Mouse (Mus musculus) G1E (cell line): Measurements from ENCODE around the gene Ace2. TPM values are rescaled to one million over a fixed set of nuclear protein-coding genes. Genes with fewer than 3 reads are reported as not detected.

Source experiments
- ATAC-seq: 2 replicates; pipeline ENCODE4 v1.8.0; 2016; ENCODE audit warnings: mild to moderate bottlenecking; ENCODE audit not compliant: insufficient number of reproducible peaks, poor library complexity, low FRiP score, severe bottlenecking; ENCODE audit errors: extremely low read depth
- DNase-seq: peaks from one replicate; pipeline ENCODE4 v3.0.0; 2012; ENCODE audit warnings: low spot score
- H3K27me3 ChIP-seq: 2 replicates; pipeline ENCODE4 v1.6.1; 2012; ENCODE audit warnings: mild to moderate bottlenecking, low read length, inconsistent platforms; ENCODE audit not compliant: insufficient read depth
- H3K36me3 ChIP-seq: replicated peaks from 2 replicates; pipeline ENCODE3; 2012; ENCODE audit warnings: mild to moderate bottlenecking, inconsistent platforms
- H3K4me1 ChIP-seq: 2 replicates; pipeline ENCODE4 v1.6.1; 2012; ENCODE audit warnings: low read depth, low read length, inconsistent platforms, mixed read lengths; ENCODE audit not compliant: insufficient read depth
- H3K4me3 ChIP-seq: 2 replicates; pipeline ENCODE4 v1.5.1; 2012; ENCODE audit warnings: low read depth, mild to moderate bottlenecking, inconsistent platforms, low read length, moderate library complexity, mixed read lengths
- H3K9me3 ChIP-seq: replicated peaks from 2 replicates; pipeline ENCODE4 v1.6.1; 2012; ENCODE audit warnings: inconsistent platforms
- CTCF ChIP-seq: IDR thresholded peaks from 2 replicates; pipeline ENCODE4 v1.5.1; 2012; ENCODE audit warnings: low read depth, low read length, inconsistent platforms, mixed read lengths
- GATA1 ChIP-seq: IDR thresholded peaks from 2 replicates; pipeline ENCODE4 v1.6.1; 2012; ENCODE audit warnings: borderline replicate concordance, low read length, inconsistent platforms, mixed read lengths
- GATA2 ChIP-seq: IDR thresholded peaks from 2 replicates; pipeline ENCODE4 v1.6.1; 2012; ENCODE audit warnings: low read depth, low read length, inconsistent platforms, borderline replicate concordance
- POLR2AphosphoS5 ChIP-seq: IDR thresholded peaks from 2 replicates; pipeline ENCODE4 v1.6.1; 2012; ENCODE audit warnings: low read depth, low read length, inconsistent platforms; ENCODE audit not compliant: insufficient replicate concordance
- TAL1 ChIP-seq: conservative IDR thresholded peaks from 2 replicates; pipeline ENCODE4 v1.6.1; 2012; ENCODE audit warnings: low read depth, low read length, inconsistent platforms, mixed read lengths
- polyA plus RNA-seq: library from polyadenylated mRNA; stranded (reverse); fragments of >175 nt; gene quantifications from 2 replicates; pipeline ENCODE4 v1.2.3, GENCODE M21; 2012
- total RNA-seq, 2 experiments: library from RNA; stranded (forward) in 1 of 2; stranded (reverse) in 1 of 2; fragments of 200-1000 nt in 1 of 2; fragments of >200 nt in 1 of 2; fragmentation: Nextera tagmentation in 1 of 2; gene quantifications; 2 replicates each; pipeline ENCODE4 v1.2.3; 2014 to 2017

Gene Ace2
- total and polyA plus RNA-seq, 3 experiments, result 0.05 TPM; not detected in 2

DNA sequence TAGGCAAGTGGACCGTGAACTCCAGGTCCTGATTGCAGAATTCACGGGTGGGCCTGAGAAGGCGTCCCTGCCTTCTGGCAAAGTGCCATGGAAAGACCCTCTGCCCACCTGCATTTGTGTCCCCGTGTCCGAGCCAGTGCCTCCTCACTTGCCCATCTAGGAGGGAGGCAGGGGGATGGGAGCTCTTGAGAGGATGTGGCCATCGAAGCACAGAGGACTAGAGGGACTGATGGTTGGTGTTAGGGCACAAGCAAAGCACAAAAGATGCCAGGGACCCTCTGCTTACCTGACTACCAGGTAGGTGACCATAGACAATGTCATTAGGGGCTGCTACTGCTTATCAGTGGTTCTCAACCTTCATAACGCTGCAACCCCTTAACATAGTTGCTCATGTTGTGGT is 36.9 kb upstream of the Ace2 start:
- no peak for ATAC-seq
- Histone ChIP-seq H3K4me3 (peak overlapping the region; percentile 9; the same call in 1 of the 2 replicates), H3K27me3 (no peaks in the 10 kb centered on the region), H3K4me1 (peaks cover 24% of the 10 kb centered on the region), H3K9me3 (no peaks in the 10 kb centered on the region), H3K36me3 (no peaks in the 10 kb centered on the region)
- DNase-seq, result no peak
- TF ChIP-seq GATA1, result no peak

GRCm38 (mm10) chrX:164102656-164103055 is 36.5 kb upstream of the Ace2 start:
- DNase-seq, result no peak
- ATAC-seq, result peak; percentile 54; the same call in 1 of the 2 replicates
- H3K36me3 ChIP-seq, result no peaks in the 10 kb centered on the region
- no peaks in the 10 kb centered on the region for H3K27me3 ChIP-seq
- H3K4me3 ChIP-seq, result no peak overlapping the region
- TF ChIP-seq GATA2 (no peak), CTCF (no peak), POLR2AphosphoS5 (no peak), TAL1 (0 out of 2 replicates have a peak, but pooled peaks have one; percentile 12)
- no peaks in the 10 kb centered on the region for H3K9me3 ChIP-seq
- H3K4me1 ChIP-seq, result peaks cover 21% of the 10 kb centered on the region

DNA sequence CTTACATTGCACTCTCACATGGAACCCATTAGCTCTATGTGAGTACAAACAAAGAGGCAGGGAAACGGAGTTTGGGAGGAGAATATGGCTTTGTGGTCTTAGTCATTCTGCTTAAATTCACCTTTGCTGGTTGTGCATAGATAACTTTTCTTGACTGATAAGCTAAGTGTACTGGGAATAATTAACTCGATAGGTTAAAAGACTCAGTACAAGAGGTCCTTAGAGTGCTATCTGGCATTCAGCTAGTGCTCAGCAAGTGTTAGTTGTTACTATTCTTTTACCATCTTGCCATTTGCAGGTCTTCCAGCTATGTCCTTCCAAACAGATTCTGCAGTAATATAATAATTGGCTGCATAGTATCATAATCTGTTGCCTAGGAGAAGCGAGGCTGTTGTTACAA is 28.0 kb upstream of the Ace2 start:
- no peak for DNase-seq
- Histone ChIP-seq H3K9me3 (no peaks in the 10 kb centered on the region), H3K4me1 (peaks cover 8% of the 10 kb centered on the region), H3K4me3 (no peak overlapping the region), H3K27me3 (no peaks in the 10 kb centered on the region), H3K36me3 (no peaks in the 10 kb centered on the region)
- no peak for ATAC-seq
- TF ChIP-seq GATA2 (no peak), TAL1 (no peak), POLR2AphosphoS5 (no peak), GATA1 (no peak), CTCF (no peak)

GRCm38 (mm10) chrX:164113744-164114143 is 25.4 kb upstream of the Ace2 start:
- H3K27me3 ChIP-seq, result no peaks in the 10 kb centered on the region
- H3K36me3 ChIP-seq, result no peaks in the 10 kb centered on the region
- peaks cover 8% of the 10 kb centered on the region for H3K4me1 ChIP-seq
- DNase-seq (no peak), ATAC-seq (no peak)
- H3K4me3 ChIP-seq, result no peak overlapping the region
- TF ChIP-seq CTCF (no peak), TAL1 (no peak), GATA1 (no peak), GATA2 (no peak), POLR2AphosphoS5 (no peak)
- H3K9me3 ChIP-seq, result no peaks in the 10 kb centered on the region

GRCm38 (mm10) chrX:164123942-164124341 is 15.2 kb upstream of the Ace2 start:
- Histone ChIP-seq H3K4me3 (no peak overlapping the region), H3K9me3 (no peaks in the 10 kb centered on the region), H3K4me1 (0 out of 2 replicates have a peak, but pooled peaks cover 2% of the 10 kb centered on the region), H3K36me3 (no peaks in the 10 kb centered on the region), H3K27me3 (no peaks in the 10 kb centered on the region; the same call in 1 of the 2 replicates)
- ATAC-seq (no peak), DNase-seq (no peak)
- no peak for TF ChIP-seq POLR2AphosphoS5
- TF ChIP-seq GATA2, result no peak
- no peak for TF ChIP-seq CTCF
- no peak for TF ChIP-seq GATA1
- no peak for TF ChIP-seq TAL1

DNA sequence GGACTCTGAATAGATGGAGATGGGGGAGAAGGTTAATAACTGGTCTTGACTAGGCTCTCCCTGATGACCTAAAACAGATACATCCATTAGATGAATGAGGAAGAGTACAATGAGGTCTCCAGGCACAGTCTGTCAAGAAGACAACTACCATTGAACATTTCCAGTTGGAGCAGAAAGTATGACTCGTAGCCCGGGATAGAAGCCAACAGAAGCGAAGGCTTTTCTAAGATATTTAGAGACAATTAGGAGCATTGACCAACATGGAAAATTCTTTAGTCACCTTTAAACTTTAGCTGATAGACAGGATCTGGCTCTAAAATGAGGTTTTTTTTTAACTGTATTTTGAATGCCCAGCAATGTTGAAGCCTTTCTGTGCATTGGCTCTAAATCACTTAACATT is 5.6 kb upstream of the Ace2 start:
- Histone ChIP-seq H3K4me1 (peaks cover 6% of the 10 kb centered on the region), H3K9me3 (no peaks in the 10 kb centered on the region), H3K27me3 (no peaks in the 10 kb centered on the region), H3K36me3 (no peaks in the 10 kb centered on the region), H3K4me3 (no peak overlapping the region)
- TF ChIP-seq GATA2 (no peak), POLR2AphosphoS5 (no peak), TAL1 (no peak), GATA1 (no peak), CTCF (no peak)
- ATAC-seq (no peak), DNase-seq (no peak)

DNA sequence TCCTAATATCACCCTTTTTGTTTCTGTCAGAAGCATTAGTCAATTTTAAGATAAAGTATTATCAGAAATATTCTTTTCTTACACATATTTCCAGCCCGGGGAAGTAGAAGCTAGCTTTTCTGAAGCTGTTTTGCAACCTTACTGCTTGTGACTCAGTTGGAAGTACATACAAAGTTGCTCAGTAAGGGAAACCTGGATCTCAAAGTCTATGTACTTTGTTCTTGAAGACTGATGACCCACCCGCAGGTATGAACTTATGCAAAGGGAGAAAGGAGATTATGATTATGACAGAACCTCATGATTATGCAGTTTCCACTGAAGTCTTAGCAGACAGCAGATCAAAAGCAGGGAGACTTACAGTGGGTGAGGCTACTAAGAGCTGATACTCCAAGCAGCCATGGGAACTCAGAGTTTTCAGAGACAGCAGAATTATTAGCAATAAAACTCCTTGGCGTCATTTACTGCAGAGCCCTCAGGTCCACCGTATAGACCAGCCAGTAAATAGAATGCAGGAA is 3.8 kb upstream of the Ace2 start:
- ATAC-seq (no peak), DNase-seq (no peak)
- Histone ChIP-seq H3K36me3 (no peaks in the 10 kb centered on the region), H3K4me1 (peaks cover 6% of the 10 kb centered on the region), H3K4me3 (no peak overlapping the region), H3K9me3 (no peaks in the 10 kb centered on the region), H3K27me3 (no peaks in the 10 kb centered on the region)
- TF ChIP-seq CTCF (no peak), GATA2 (no peak), POLR2AphosphoS5 (no peak), GATA1 (no peak), TAL1 (no peak)
